Mouse (Mus musculus) limb, embryonic 12.5 days (tissue): ENCODE data around the gene Hoxa1. TPM values are rescaled to one million over a fixed set of nuclear protein-coding genes. Genes with fewer than 3 reads are reported as not detected.

ENCODE experiments used
- ATAC-seq: fragments of 200-750 bp; cut with Nextera tagmentation; 2 replicates; pipeline ENCODE4 v1.8.0; 2017; ENCODE audit warnings: low read depth, moderate TSS enrichment; ENCODE audit not compliant: insufficient number of reproducible peaks, insufficient read depth, low FRiP score, low TSS enrichment
- H3K27ac ChIP-seq: fragments of 300-500 bp; sonication (generic); 2 replicates; pipeline ENCODE4 v1.5.1; 2016; ENCODE audit warnings: mild to moderate bottlenecking, moderate library complexity
- H3K27me3 ChIP-seq: fragments of 300-500 bp; sonication (generic); 2 replicates; pipeline ENCODE4 v1.6.1; 2016; ENCODE audit warnings: mild to moderate bottlenecking, moderate library complexity
- H3K36me3 ChIP-seq: fragments of 300-500 bp; sonication (generic); 2 replicates; pipeline ENCODE4 v1.6.1; 2016; ENCODE audit warnings: mild to moderate bottlenecking, moderate library complexity
- H3K4me1 ChIP-seq: fragments of 300-500 bp; sonication (generic); replicated peaks from 2 replicates; pipeline ENCODE4 v1.6.1; 2016
- H3K4me2 ChIP-seq: fragments of 300-500 bp; sonication (generic); 2 replicates; pipeline ENCODE4 v1.6.1; 2016; ENCODE audit warnings: mild to moderate bottlenecking, moderate library complexity
- H3K4me3 ChIP-seq: fragments of 300-500 bp; sonication (generic); replicated peaks from 2 replicates; pipeline ENCODE4 v1.5.1; 2016; ENCODE audit warnings: mild to moderate bottlenecking
- H3K9ac ChIP-seq: fragments of 300-500 bp; sonication (generic); replicated peaks from 2 replicates; pipeline ENCODE4 v1.6.1; 2016; ENCODE audit warnings: mild to moderate bottlenecking, moderate library complexity
- H3K9me3 ChIP-seq: fragments of 300-500 bp; sonication (generic); 2 replicates; pipeline ENCODE4 v1.6.1; 2016; ENCODE audit warnings: mild to moderate bottlenecking, moderate library complexity
- WGBS: fragments of 180-500 bp; shearing (Covaris S2); methylation state at CpG from one replicate; pipeline ENCODE4 v1.1.7; 2016; 5-methylcytosine and 5-hydroxymethylcytosine counted together
- polyA plus RNA-seq: library from polyadenylated mRNA; unstranded; fragments of >200 nt; fragmentation: Nextera tagmentation; extraction: Ambion mirVana; gene quantifications from 2 replicates; pipeline ENCODE4 v1.2.1, GENCODE M21; 2016

The Hoxa1 gene
- polyA plus RNA-seq, 1 experiment from 2014 or later: 0.58 TPM

- Histone ChIP-seq H3K4me1 (peaks cover 75% of the 10 kb centered on the region), H3K27ac (peak overlapping the region; percentile 51; the same call in 1 of the 2 replicates), H3K4me3 (peak overlapping the region; percentile 37)
These were observed 6.0 kb upstream of the Hoxa1 start for GRCm38 (mm10) chr6:52164051-52164625.

GRCm38 (mm10) chr6:52163366-52164031 lies 5.4 kb upstream of the Hoxa1 start:
- peak overlapping the region; percentile 51; the same call in 1 of the 2 replicates for H3K27ac ChIP-seq
- H3K9ac ChIP-seq: 0 out of 2 replicates have a peak overlapping the region, but pooled peaks have one; percentile 40
- peaks cover 73% of the 10 kb centered on the region for H3K4me1 ChIP-seq

More at GRCm38 (mm10) chr6:52164051-52164625, 6.0 kb upstream of the Hoxa1 start:
- Histone ChIP-seq H3K4me2 (peak overlapping the region; percentile 64), H3K36me3 (0 out of 2 replicates have a peak, but pooled peaks cover 2% of the 10 kb centered on the region), H3K9me3 (no peaks in the 10 kb centered on the region), H3K9ac (peak overlapping the region; percentile 59), H3K27me3 (peaks cover 81% of the 10 kb centered on the region)
- under 1% methylated on average over 39 of the region's 39 CpGs for WGBS
- no peak for ATAC-seq

GRCm38 (mm10) chr6:52162611-52163365 lies 4.7 kb upstream of the Hoxa1 start:
- no peaks in the 10 kb centered on the region for H3K9me3 ChIP-seq
- H3K4me3 ChIP-seq: peak overlapping the region; percentile 37
- no peak for ATAC-seq
- H3K4me1 ChIP-seq: peaks cover 69% of the 10 kb centered on the region
- no peak overlapping the region for H3K9ac ChIP-seq
- H3K4me2 ChIP-seq: peak overlapping the region; percentile 64
- H3K27me3 ChIP-seq: peaks cover 79% of the 10 kb centered on the region
- peak overlapping the region; percentile 51; the same call in 1 of the 2 replicates for H3K27ac ChIP-seq
- WGBS: 20% methylated on average over 14 of the region's 14 CpGs
- no peaks in the 10 kb centered on the region for H3K36me3 ChIP-seq

More at GRCm38 (mm10) chr6:52163366-52164031, 5.4 kb upstream of the Hoxa1 start:
- peak overlapping the region; percentile 64 for H3K4me2 ChIP-seq
- no peak for ATAC-seq
- WGBS: 6% methylated on average over 17 of the region's 17 CpGs
- no peaks in the 10 kb centered on the region for H3K36me3 ChIP-seq
- H3K27me3 ChIP-seq: peaks cover 80% of the 10 kb centered on the region
- H3K4me3 ChIP-seq: peak overlapping the region; percentile 37
- H3K9me3 ChIP-seq: no peaks in the 10 kb centered on the region

GRCm38 (mm10) chr6:52162093-52162380 lies 3.9 kb upstream of the Hoxa1 start:
- H3K4me3 ChIP-seq: no peak overlapping the region
- 33% methylated on average over 1 of the region's 1 CpGs for WGBS

GRCm38 (mm10) chr6:52161336-52162092 lies 3.4 kb upstream of the Hoxa1 start:
- peaks cover 66% of the 10 kb centered on the region for H3K4me1 ChIP-seq
- no peaks in the 10 kb centered on the region for H3K36me3 ChIP-seq
- H3K27me3 ChIP-seq: peaks cover 79% of the 10 kb centered on the region
- H3K9me3 ChIP-seq: no peaks in the 10 kb centered on the region
- WGBS: 10% methylated on average over 8 of the region's 8 CpGs
- H3K4me2 ChIP-seq: peak overlapping the region; percentile 100
- H3K4me3 ChIP-seq: no peak overlapping the region
- H3K27ac ChIP-seq: peak overlapping the region; percentile 72; the same call in 1 of the 2 replicates
- ATAC-seq: no peak
- no peak overlapping the region for H3K9ac ChIP-seq

More at GRCm38 (mm10) chr6:52162093-52162380, 3.9 kb upstream of the Hoxa1 start:
- ATAC-seq: no peak
- Histone ChIP-seq H3K9ac (no peak overlapping the region), H3K27me3 (peaks cover 79% of the 10 kb centered on the region), H3K4me1 (peaks cover 69% of the 10 kb centered on the region), H3K4me2 (no peak overlapping the region), H3K9me3 (no peaks in the 10 kb centered on the region), H3K27ac (no peak overlapping the region), H3K36me3 (no peaks in the 10 kb centered on the region)

GRCm38 (mm10) chr6:52160511-52161335 lies 2.6 kb upstream of the Hoxa1 start:
- H3K4me3 ChIP-seq: peak overlapping the region; percentile 23
- H3K9me3 ChIP-seq: no peaks in the 10 kb centered on the region
- peaks cover 81% of the 10 kb centered on the region for H3K27me3 ChIP-seq
- under 1% methylated on average over 30 of the region's 30 CpGs for whole genome bisulfite sequencing
- peak overlapping the region; percentile 37; the same call in 1 of the 2 replicates for H3K9ac ChIP-seq
- peak; percentile 42; the same call in 1 of the 2 replicates for ATAC-seq
- no peaks in the 10 kb centered on the region for H3K36me3 ChIP-seq
- H3K4me1 ChIP-seq: peaks cover 62% of the 10 kb centered on the region
- H3K4me2 ChIP-seq: peak overlapping the region; percentile 100
- H3K27ac ChIP-seq: peak overlapping the region; percentile 72

GRCm38 (mm10) chr6:52159979-52160378 lies 1.9 kb upstream of the Hoxa1 start:
- 4% methylated on average over 9 of the region's 9 CpGs for WGBS
- peak overlapping the region; percentile 100 for H3K4me2 ChIP-seq
- no peak for ATAC-seq
- no peak overlapping the region for H3K9ac ChIP-seq
- H3K4me1 ChIP-seq: peaks cover 54% of the 10 kb centered on the region
- H3K27me3 ChIP-seq: peaks cover 81% of the 10 kb centered on the region
- no peaks in the 10 kb centered on the region for H3K9me3 ChIP-seq
- H3K36me3 ChIP-seq: no peaks in the 10 kb centered on the region
- H3K27ac ChIP-seq: peak overlapping the region; percentile 72
- H3K4me3 ChIP-seq: peak overlapping the region; percentile 23; the same call in 1 of the 2 replicates

- Histone ChIP-seq H3K4me3 (peak overlapping the region; percentile 71), H3K27ac (peak overlapping the region; percentile 66), H3K27me3 (peaks cover 83% of the 10 kb centered on the region), H3K4me1 (peaks cover 47% of the 10 kb centered on the region), H3K9ac (peak overlapping the region; percentile 64), H3K9me3 (no peaks in the 10 kb centered on the region), H3K36me3 (no peaks in the 10 kb centered on the region), H3K4me2 (peak overlapping the region; percentile 100)
- 5% methylated on average over 12 of the region's 12 CpGs for WGBS
- ATAC-seq: 0 out of 2 replicates have a peak, but pooled peaks have one; percentile 11
These were observed 1.1 kb upstream of the Hoxa1 start for GRCm38 (mm10) chr6:52159164-52159761.

- H3K4me2 ChIP-seq: peak overlapping the region; percentile 100
- no peaks in the 10 kb centered on the region for H3K9me3 ChIP-seq
- WGBS: under 1% methylated on average over 32 of the region's 32 CpGs
- H3K4me1 ChIP-seq: peaks cover 32% of the 10 kb centered on the region
- H3K27me3 ChIP-seq: peaks cover 82% of the 10 kb centered on the region
- no peaks in the 10 kb centered on the region for H3K36me3 ChIP-seq
- no peak overlapping the region for H3K27ac ChIP-seq
- H3K9ac ChIP-seq: no peak overlapping the region
- peak; percentile 48 for ATAC-seq
- peak overlapping the region; percentile 71 for H3K4me3 ChIP-seq
These were observed 446 bp downstream of the Hoxa1 start for GRCm38 (mm10) chr6:52157466-52158275.
